Mouse (Mus musculus): Measurements from ENCODE around the gene Tmem141. TPM values are rescaled to one million over a fixed set of nuclear protein-coding genes. Genes with fewer than 3 reads are reported as not detected.

Gene Tmem141
- polyA plus RNA-seq, 1 experiment from 2014 or later = 30.5 TPM

- peaks cover 34% of the 10 kb centered on the region for H3K27me3 ChIP-seq (ENCODE audit: control insufficient read depth, insufficient read depth, low read depth, low read length)
- no peak within 1 kb of the TSS for H3K4me3 ChIP-seq (ENCODE audit: low read length)
- no peak within 1 kb of the TSS for H3K9ac ChIP-seq (ENCODE audit: low read length)
- H3K27ac ChIP-seq (ENCODE audit: low read length) = no peak within 1 kb of the TSS
- H3K4me2 ChIP-seq (ENCODE audit: low read depth, low read length) = no peak within 1 kb of the TSS
- no peaks in the 10 kb centered on the region for H3K36me3 ChIP-seq (ENCODE audit: control insufficient read depth, insufficient read depth, low read length)
- H3K9me3 ChIP-seq (ENCODE audit: control insufficient read depth, low read length) = no peaks in the 10 kb centered on the region
- no peak for ATAC-seq (ENCODE audit: low read depth)
- peaks cover 6% of the 10 kb centered on the region; the same call in 1 of the 2 replicates for H3K4me1 ChIP-seq (replicated peaks; ENCODE audit: control insufficient read depth, insufficient read depth, low read length)
- WGBS = 62% methylated on average over 3 of the region's 3 CpGs
Measured at GRCm38 (mm10) chr2:25617578-25617977, 4.2 kb downstream of the Tmem141 start, which contains the start of gene Ccdc183. Gene Ccdc183 (minus strand): TSS chr2:25617678.

- H3K27me3 ChIP-seq (ENCODE audit: control insufficient read depth, insufficient read depth, low read depth, low read length) = peaks cover 34% of the 10 kb centered on the region
- H3K4me1 ChIP-seq (replicated peaks; ENCODE audit: control insufficient read depth, insufficient read depth, low read length) = peaks cover 5% of the 10 kb centered on the region; the same call in 1 of the 2 replicates
- H3K9me3 ChIP-seq (ENCODE audit: control insufficient read depth, low read length) = no peaks in the 10 kb centered on the region
- H3K36me3 ChIP-seq (ENCODE audit: control insufficient read depth, insufficient read depth, low read length) = no peaks in the 10 kb centered on the region
- no peak overlapping the region for H3K4me3 ChIP-seq (ENCODE audit: low read length)
- H3K9ac ChIP-seq (ENCODE audit: low read length) = no peak overlapping the region
- WGBS = 12% methylated on average over 22 of the region's 22 CpGs
- ATAC-seq (ENCODE audit: low read depth) = no peak
- no peak overlapping the region for H3K27ac ChIP-seq (ENCODE audit: low read length)
- 0 out of 2 replicates have a peak overlapping the region, but pooled peaks have one; percentile 8 for H3K4me2 ChIP-seq (ENCODE audit: low read depth, low read length)
Measured at GRCm38 (mm10) chr2:25616398-25616797, 5.4 kb downstream of the Tmem141 start.

- 55% methylated on average over 10 of the region's 10 CpGs for WGBS
- peak; percentile 29 for ATAC-seq (ENCODE audit: low read depth)
- Histone ChIP-seq H3K4me2 (ENCODE audit: low read depth, low read length) (peak overlapping the region; percentile 59), H3K9me3 (ENCODE audit: control insufficient read depth, low read length) (no peaks in the 10 kb centered on the region), H3K4me3 (ENCODE audit: low read length) (peak overlapping the region; percentile 98), H3K9ac (ENCODE audit: low read length) (peak overlapping the region; percentile 99; the same call in 1 of the 2 replicates), H3K4me1 (replicated peaks; ENCODE audit: control insufficient read depth, insufficient read depth, low read length) (peaks cover 12% of the 10 kb centered on the region), H3K27me3 (ENCODE audit: control insufficient read depth, insufficient read depth, low read depth, low read length) (peaks cover 3% of the 10 kb centered on the region; the same call in 1 of the 2 replicates), H3K36me3 (ENCODE audit: control insufficient read depth, insufficient read depth, low read length) (no peaks in the 10 kb centered on the region), H3K27ac (ENCODE audit: low read length) (no peak overlapping the region; the same call in 1 of the 2 replicates)
Measured at GRCm38 (mm10) chr2:25608671-25609070, 13.1 kb downstream of the Tmem141 start.

- Histone ChIP-seq H3K36me3 (ENCODE audit: control insufficient read depth, insufficient read depth, low read length) (no peaks in the 10 kb centered on the region), H3K9ac (ENCODE audit: low read length) (peak within 1 kb of the TSS; percentile 99), H3K4me1 (replicated peaks; ENCODE audit: control insufficient read depth, insufficient read depth, low read length) (peaks cover 12% of the 10 kb centered on the region), H3K27me3 (ENCODE audit: control insufficient read depth, insufficient read depth, low read depth, low read length) (no peaks in the 10 kb centered on the region), H3K27ac (ENCODE audit: low read length) (peak within 1 kb of the TSS; percentile 93), H3K4me2 (ENCODE audit: low read depth, low read length) (peak within 1 kb of the TSS; percentile 59), H3K9me3 (ENCODE audit: control insufficient read depth, low read length) (no peaks in the 10 kb centered on the region), H3K4me3 (ENCODE audit: low read length) (peak within 1 kb of the TSS; percentile 98)
- under 1% methylated on average over 80 of the region's 80 CpGs for WGBS
- ATAC-seq (ENCODE audit: low read depth) = peak; percentile 94
Measured at GRCm38 (mm10) chr2:25607761-25608622, 13.8 kb downstream of the Tmem141 start, which contains the start of gene Rabl6. Gene Rabl6 (minus strand): TSS chr2:25608521.

- H3K9ac ChIP-seq (ENCODE audit: low read length) = no peak overlapping the region
- peaks cover 41% of the 10 kb centered on the region for H3K36me3 ChIP-seq (ENCODE audit: control insufficient read depth, insufficient read depth, low read length)
- no peak overlapping the region for H3K4me3 ChIP-seq (ENCODE audit: low read length)
- peaks cover 8% of the 10 kb centered on the region for H3K4me1 ChIP-seq (replicated peaks; ENCODE audit: control insufficient read depth, insufficient read depth, low read length)
- no peak for ATAC-seq (ENCODE audit: low read depth)
- no peak overlapping the region for H3K4me2 ChIP-seq (ENCODE audit: low read depth, low read length)
- 89% methylated on average over 5 of the region's 5 CpGs for WGBS
- H3K9me3 ChIP-seq (ENCODE audit: control insufficient read depth, low read length) = no peaks in the 10 kb centered on the region
- no peaks in the 10 kb centered on the region for H3K27me3 ChIP-seq (ENCODE audit: control insufficient read depth, insufficient read depth, low read depth, low read length)
- no peak overlapping the region for H3K27ac ChIP-seq (ENCODE audit: low read length)
Measured at GRCm38 (mm10) chr2:25602526-25602925, 19.3 kb downstream of the Tmem141 start.

- Histone ChIP-seq H3K36me3 (ENCODE audit: control insufficient read depth, insufficient read depth, low read length) (peaks cover 58% of the 10 kb centered on the region), H3K4me2 (ENCODE audit: low read depth, low read length) (no peak overlapping the region), H3K4me1 (replicated peaks; ENCODE audit: control insufficient read depth, insufficient read depth, low read length) (no peaks in the 10 kb centered on the region), H3K27me3 (ENCODE audit: control insufficient read depth, insufficient read depth, low read depth, low read length) (no peaks in the 10 kb centered on the region), H3K4me3 (ENCODE audit: low read length) (no peak overlapping the region), H3K9me3 (ENCODE audit: control insufficient read depth, low read length) (no peaks in the 10 kb centered on the region), H3K9ac (ENCODE audit: low read length) (no peak overlapping the region), H3K27ac (ENCODE audit: low read length) (no peak overlapping the region)
- no peak for ATAC-seq (ENCODE audit: low read depth)
- WGBS = 84% methylated on average over 2 of the region's 2 CpGs
Measured at GRCm38 (mm10) chr2:25600037-25600436, 21.8 kb downstream of the Tmem141 start.

- no peak overlapping the region for H3K4me2 ChIP-seq (ENCODE audit: low read depth, low read length)
- H3K27ac ChIP-seq (ENCODE audit: low read length) = no peak overlapping the region
- no peak for ATAC-seq (ENCODE audit: low read depth)
- H3K9me3 ChIP-seq (ENCODE audit: control insufficient read depth, low read length) = no peaks in the 10 kb centered on the region
- H3K4me1 ChIP-seq (replicated peaks; ENCODE audit: control insufficient read depth, insufficient read depth, low read length) = no peaks in the 10 kb centered on the region
- H3K4me3 ChIP-seq (ENCODE audit: low read length) = no peak overlapping the region
- WGBS = 93% methylated on average over 1 of the region's 1 CpGs
- H3K9ac ChIP-seq (ENCODE audit: low read length) = no peak overlapping the region
- no peaks in the 10 kb centered on the region for H3K27me3 ChIP-seq (ENCODE audit: control insufficient read depth, insufficient read depth, low read depth, low read length)
- H3K36me3 ChIP-seq (ENCODE audit: control insufficient read depth, insufficient read depth, low read length) = peaks cover 64% of the 10 kb centered on the region
Measured at GRCm38 (mm10) chr2:25598749-25599148, 23.1 kb downstream of the Tmem141 start.

GRCm38 (mm10) chr2:25596765-25597510 lies 24.9 kb downstream of the Tmem141 start:
- 93% methylated on average over 5 of the region's 5 CpGs for WGBS
- Histone ChIP-seq H3K4me1 (replicated peaks; ENCODE audit: control insufficient read depth, insufficient read depth, low read length) (no peaks in the 10 kb centered on the region), H3K9ac (ENCODE audit: low read length) (no peak overlapping the region), H3K9me3 (ENCODE audit: control insufficient read depth, low read length) (no peaks in the 10 kb centered on the region), H3K27ac (ENCODE audit: low read length) (no peak overlapping the region), H3K4me3 (ENCODE audit: low read length) (no peak overlapping the region), H3K4me2 (ENCODE audit: low read depth, low read length) (no peak overlapping the region), H3K27me3 (ENCODE audit: control insufficient read depth, insufficient read depth, low read depth, low read length) (no peaks in the 10 kb centered on the region), H3K36me3 (ENCODE audit: control insufficient read depth, insufficient read depth, low read length) (peaks cover 77% of the 10 kb centered on the region)
- ATAC-seq (ENCODE audit: low read depth) = no peak

- H3K9ac ChIP-seq (ENCODE audit: low read length) = no peak overlapping the region
- no peaks in the 10 kb centered on the region for H3K4me1 ChIP-seq (replicated peaks; ENCODE audit: control insufficient read depth, insufficient read depth, low read length)
- 82% methylated on average over 2 of the region's 2 CpGs for WGBS
- no peak overlapping the region for H3K4me3 ChIP-seq (ENCODE audit: low read length)
- H3K27me3 ChIP-seq (ENCODE audit: control insufficient read depth, insufficient read depth, low read depth, low read length) = no peaks in the 10 kb centered on the region
- no peak overlapping the region for H3K27ac ChIP-seq (ENCODE audit: low read length)
- H3K9me3 ChIP-seq (ENCODE audit: control insufficient read depth, low read length) = no peaks in the 10 kb centered on the region
- H3K36me3 ChIP-seq (ENCODE audit: control insufficient read depth, insufficient read depth, low read length) = peaks cover 53% of the 10 kb centered on the region
- no peak overlapping the region for H3K4me2 ChIP-seq (ENCODE audit: low read depth, low read length)
- ATAC-seq (ENCODE audit: low read depth) = no peak
Measured at GRCm38 (mm10) chr2:25591863-25592262, 29.9 kb downstream of the Tmem141 start.
